Mouse (Mus musculus): ENCODE results near the gene Neurl4.

Gene Neurl4

DNA sequence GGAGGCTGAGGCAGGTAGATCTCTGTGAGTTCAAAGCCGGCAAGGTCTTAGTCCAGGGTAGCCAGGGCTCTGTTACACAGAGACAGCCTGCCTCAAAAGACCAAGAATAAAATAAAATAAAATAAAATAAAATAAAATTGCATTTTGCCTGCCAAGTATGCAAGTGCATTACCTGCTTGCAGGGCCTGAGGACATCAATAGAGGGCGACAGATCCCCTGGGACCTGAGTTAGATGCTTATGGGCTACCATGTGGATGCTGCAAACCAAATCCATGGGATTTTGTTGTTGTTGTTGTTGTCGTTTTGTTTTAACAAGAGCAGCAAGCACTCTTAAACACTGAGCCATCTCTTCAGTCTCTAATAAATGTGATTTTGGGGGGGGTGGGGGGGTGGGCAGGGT is 31.4 kb downstream of the Neurl4 start:
- no peak for DNase-seq (ENCODE audit: low read depth, low spot score)

DNA sequence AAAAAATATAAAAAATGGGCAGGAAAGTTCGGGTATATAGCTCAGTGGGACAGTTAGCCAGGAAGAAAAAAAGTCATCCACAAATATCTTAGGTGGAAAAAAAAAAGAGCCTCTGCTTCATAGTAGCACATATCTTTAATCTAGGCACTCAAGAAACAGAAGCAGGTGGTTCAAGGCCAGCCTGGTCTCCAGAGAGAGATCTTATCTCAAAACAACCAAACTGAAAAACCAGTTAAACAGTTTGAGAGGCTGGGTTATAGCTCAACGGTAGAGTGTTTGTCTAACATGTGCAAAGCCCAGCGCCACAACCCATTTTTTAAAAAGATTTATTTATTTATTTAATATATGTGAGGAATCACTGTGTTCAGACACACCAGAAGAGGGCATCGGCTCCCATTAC is 32.2 kb downstream of the Neurl4 start:
- no peak for DNase-seq (ENCODE audit: low read depth, low spot score)

DNA sequence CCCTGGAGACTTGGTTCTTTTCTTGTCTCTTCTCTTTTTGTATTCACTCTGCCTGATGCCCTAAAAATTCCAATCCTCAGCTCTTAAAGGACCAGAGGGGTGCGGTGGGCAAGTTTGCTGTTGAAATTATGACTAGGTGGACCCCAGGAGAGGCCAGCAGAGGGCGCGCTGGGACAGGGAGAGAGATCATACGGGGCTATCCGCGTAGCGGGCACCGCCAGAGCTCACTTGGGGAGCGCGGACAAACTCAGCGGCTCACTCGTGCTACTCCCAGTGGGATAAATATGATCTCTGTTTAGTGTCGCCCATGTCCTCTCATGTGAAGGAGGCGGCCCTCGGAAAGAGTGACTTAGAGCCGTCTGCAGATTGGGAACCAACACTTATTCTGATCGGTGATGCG is 33.3 kb downstream of the Neurl4 start:
- DNase-seq (ENCODE audit: low read depth, low spot score): peak; percentile 71

DNA sequence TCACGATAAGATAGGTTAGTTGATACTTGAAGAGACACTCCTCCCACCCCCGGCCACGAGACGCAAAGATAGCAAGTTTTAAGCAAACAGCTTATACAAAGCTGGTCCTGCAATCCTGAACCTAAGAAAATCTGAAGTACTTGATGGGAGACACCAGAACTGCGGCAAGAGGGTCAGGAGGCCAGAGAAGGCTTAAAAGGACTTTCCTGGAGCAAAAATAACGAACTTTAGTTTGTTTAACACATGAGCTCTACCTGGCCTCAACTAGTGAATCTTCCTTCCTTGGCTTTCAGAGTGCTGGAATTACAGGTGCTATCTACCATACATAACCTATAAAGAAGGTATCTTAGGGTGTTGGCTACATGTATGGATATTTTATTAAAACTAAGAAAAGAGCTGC is 33.8 kb downstream of the Neurl4 start:
- no peak for DNase-seq (ENCODE audit: low read depth, low spot score)

DNA sequence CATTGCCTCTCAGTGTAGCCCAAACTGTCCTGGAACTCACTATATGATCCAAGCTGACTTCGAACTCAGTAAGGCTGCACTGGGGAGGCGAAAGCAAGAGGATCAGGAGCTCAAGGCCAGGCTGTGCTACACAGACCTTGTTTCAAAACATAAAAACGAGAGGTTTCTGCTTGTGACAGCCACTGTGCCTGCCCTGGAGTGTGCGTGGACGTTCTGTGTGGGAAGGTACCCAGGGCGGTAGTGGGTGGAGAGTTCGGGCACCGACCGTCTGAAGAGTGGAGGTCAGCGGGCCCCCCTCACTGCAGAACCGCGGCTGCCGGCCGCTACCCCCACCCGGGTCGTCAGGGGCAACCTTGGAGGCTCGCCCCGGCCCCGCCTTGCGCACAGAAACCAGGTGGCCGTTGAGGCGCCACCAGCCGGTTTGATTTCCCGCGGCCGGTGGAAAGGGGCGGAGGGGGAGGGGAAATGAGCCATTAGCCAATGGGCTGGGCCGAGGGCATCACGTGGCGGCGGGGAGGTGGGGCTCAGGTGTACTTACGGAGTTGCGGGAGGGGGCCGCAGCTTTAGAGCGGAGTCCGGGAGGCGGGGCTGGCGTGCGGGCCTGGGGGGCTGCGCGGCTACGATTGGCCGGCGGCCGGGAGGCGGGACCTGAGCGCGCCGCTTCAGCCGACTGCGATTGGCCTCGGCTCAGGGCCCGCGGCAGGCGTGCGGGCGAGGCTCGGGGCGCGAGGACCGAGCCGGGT is 34.4 kb downstream of the Neurl4 start, which contains the start of gene Ybx2:
TSS of gene Ybx2 (plus strand) at position 660 of the 743 bp plus-strand sequence.
- DNase-seq (ENCODE audit: low read depth, low spot score): peak; percentile 77

DNA sequence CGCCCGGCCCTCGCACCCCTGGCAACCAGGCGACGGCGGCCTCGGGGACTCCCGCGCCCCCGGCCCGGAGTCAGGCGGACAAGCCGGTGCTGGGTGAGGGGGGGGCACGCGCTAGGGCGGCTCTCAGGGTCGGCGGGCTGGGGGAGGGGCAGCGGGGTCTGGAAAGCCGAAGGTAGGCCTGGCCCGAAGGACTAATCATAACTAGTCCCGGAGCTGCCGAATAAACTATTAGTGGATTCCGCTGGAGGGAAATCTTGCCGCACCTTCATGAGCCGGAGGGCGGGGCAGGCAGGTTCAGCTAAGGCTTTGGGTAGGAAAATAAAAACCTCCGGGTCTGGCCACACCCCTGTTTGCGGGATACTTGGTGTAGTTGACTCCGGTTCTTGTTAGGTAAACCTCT is 35.3 kb downstream of the Neurl4 start:
- DNase-seq (ENCODE audit: low read depth, low spot score): no peak

DNA sequence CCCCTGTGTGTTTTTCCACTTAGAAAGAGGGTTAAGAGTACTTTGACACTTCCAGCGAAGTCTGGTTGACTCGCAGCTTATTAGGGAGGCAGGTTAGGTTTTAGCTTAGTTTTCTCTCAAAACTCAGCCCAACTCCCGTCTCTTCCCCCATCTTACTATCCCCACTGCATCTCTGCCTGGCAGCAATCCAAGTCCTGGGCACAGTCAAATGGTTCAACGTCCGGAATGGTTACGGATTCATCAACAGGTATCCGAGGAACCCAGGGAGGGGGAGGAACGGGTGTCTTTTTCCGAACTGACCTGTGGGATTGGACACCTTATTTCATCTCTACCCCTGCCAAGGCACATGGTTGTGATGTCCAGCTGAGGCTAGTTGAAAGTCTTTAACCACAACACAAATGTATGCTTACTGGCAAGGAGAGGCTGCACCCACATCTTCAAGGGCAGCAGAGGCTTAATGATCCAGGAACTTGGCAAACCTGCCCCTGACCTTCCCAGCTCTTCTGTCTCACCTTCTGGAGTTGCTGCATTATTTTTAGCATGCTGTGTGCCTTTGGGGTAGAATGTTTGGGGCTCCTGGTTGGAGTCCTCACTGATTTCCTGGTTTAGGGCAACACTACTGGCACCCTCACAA is 36.0 kb downstream of the Neurl4 start:
- DNase-seq (ENCODE audit: low read depth, low spot score): no peak

DNA sequence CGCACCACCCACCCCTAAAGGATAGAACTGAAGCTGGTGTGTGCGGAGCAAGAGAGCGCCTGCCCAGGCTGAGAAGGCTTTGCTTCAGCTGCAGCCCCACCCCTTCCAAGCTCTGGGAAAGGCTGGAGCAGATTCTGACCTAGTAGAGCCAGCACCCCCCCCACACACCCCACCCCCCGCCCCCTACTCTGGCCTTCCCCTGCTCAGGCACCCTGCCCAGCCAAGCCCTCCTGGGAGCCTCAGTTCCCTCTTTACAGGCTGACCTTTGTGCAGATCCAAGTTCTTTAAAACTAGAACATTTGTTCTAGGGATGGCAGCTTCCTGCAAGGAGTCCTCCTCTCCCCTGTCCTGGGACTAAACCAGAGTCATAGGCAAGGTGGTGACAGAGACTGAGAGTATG is 36.5 kb downstream of the Neurl4 start:
- no peak for DNase-seq (ENCODE audit: low read depth, low spot score)

DNA sequence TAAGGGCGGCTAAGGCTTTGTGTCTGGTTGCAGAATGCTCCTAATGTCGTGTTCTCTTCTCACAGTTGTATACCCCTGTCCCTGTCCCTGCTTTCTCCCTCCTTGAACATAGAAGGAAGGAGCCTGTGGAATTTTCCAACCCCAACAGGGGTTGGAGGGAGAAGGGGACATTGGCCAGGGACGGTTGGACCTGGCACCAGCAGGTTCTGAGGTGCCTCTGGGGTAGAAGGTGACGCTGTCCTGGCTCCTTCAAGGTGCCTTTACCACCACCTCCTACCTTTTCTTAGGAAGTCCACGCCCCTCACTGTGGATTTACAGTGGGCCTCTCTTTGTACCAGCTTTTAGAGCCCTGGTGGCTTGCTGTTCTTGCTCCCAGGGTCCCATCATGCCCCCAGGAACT is 37.0 kb downstream of the Neurl4 start:
- DNase-seq (ENCODE audit: low read depth, low spot score): no peak

DNA sequence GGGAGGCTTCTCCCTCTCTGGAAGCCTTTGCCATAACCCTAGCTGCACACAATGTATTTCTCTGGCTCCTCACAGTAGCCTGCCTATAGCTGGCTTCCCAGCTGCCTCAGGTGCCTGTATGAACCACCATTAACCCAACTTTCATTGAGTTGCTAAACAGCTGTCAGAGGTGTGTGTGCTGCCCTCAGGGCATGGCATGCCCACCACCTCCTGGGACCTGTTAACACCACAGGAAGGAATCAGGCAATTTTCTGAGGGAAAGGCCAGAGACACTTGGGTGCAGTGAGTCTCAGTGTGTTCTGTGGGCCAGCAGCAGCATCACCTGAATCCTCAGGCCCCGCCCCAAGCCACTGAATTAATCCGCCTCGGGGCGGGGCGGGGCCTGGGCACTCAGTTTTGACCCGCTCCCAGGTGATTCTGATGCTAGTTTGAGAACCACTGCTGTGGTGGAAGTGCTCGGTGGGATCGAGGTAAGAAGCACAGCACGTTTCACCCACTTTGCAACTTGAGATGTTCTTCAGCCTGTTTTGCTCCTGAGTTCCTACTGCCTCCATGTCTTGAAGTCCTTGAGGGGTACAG is 37.6 kb downstream of the Neurl4 start:
- DNase-seq (ENCODE audit: low read depth, low spot score): no peak

DNA sequence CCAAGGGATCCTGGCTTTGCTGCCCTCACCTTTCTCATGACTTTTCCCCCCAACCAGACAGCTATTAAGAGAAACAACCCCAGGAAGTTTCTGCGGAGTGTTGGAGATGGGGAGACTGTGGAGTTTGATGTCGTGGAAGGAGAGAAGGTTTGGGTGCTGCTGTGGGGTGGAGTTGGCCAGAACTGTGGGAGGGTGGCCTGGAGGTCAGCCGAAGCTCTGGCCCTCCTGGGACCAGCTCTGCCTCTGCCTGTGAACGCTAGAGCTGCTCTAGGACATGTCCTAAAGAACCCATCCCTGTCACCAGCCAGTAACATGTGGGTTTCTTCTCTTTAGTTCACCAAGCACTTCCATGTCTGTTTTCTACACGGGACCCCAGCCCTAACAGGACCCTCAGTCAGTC is 38.3 kb downstream of the Neurl4 start:
- no peak for DNase-seq (ENCODE audit: low read depth, low spot score)

DNA sequence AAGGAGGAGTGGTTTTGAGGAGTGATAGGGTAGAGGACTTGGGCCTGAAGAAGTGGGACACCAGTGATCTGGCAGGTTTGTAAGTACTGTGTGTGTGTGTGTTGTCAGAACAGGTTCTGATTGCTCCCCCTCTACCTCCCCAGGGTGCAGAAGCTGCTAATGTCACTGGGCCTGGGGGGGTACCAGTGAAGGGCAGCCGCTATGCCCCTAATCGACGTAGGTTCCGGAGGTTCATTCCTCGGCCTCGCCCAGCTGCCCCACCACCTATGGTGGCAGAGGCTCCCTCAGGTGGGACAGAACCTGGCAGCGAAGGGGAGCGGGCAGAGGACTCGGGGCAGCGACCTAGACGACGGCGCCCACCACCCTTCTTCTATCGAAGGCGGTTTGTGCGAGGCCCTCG is 38.9 kb downstream of the Neurl4 start:
- DNase-seq (ENCODE audit: low read depth, low spot score): no peak

DNA sequence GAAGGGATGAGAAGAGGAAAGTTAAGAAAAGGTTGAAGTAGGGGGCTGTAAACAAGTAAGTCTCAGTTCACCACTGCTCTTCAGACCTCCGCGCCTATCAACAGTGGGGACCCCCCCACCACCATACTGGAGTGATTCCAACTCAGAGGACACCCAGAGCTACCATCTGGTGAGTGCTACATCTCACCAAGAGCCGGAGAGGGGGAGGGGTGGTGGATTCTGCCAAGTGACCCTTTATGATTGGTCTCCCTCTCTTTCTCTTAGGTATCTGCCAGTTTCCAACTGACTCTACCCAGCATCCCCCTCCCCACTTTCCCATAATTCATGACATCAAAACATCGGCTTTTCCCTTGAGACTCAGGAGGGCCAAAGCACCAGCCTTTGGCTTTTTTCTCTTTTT is 40.1 kb downstream of the Neurl4 start:
- no peak for DNase-seq (ENCODE audit: low read depth, low spot score)

DNA sequence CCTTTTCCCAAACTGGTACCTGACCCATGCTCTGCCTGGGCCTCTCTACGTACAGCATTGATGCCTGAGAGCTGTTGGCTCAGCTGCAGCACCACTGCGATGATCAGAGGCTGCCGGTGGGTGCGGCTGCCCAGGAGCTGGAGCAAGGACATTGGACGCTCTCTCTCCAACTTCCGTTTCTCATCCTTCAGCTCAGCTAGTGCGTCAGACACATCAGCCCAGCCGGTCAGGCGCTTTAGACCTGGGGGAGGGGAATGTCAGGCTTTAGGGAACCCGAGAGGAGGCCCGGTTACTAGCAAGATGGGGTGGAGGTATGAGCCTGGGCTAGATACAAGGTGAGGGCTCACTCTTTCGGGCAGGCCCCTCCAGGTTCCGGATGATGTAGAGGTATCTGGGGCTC is 44.3 kb downstream of the Neurl4 start:
- DNase-seq (ENCODE audit: low read depth, low spot score): no peak

DNA sequence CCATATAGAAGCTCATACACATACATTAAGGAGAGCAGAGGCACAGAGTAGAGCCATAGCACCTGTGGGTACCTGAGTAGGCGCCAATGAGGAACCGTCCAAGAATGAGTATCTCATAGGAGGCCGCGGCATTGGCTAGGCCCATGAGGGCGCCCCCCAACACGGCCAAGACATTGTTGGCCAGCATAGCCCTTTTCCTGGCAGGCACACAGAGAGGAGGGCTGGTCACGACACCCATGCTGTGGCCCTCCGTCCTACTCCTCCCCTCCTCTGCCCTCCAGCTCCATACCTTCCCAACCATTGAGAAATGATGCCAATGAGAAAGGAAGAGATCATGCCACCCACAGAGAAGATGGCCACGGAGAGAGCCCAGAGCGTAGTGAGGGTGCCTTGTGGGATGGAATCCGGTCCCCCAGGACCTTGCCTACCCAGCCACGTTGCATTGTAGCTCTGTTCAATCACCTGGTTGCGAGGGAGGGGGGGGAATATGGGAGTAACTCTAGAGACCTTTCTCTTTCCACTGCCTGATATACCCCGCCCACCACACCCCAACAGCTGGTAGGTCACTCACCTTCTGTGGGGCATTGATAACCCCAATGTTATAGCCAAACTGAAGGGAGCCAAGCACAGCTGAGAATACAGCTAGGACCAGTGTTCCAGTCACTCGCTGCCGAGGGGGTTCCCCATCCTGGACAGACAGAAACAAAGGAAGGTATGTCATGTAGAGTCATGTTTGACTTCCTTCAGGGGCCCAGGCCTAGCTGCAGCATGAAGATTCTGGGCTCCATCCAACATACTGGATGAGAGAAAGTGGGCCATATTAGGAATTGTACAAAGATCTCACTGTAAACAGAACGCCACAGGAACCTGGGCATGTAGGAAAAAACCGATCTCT is 45.4 kb downstream of the Neurl4 start:
- no peak for DNase-seq (ENCODE audit: low read depth, low spot score)

DNA sequence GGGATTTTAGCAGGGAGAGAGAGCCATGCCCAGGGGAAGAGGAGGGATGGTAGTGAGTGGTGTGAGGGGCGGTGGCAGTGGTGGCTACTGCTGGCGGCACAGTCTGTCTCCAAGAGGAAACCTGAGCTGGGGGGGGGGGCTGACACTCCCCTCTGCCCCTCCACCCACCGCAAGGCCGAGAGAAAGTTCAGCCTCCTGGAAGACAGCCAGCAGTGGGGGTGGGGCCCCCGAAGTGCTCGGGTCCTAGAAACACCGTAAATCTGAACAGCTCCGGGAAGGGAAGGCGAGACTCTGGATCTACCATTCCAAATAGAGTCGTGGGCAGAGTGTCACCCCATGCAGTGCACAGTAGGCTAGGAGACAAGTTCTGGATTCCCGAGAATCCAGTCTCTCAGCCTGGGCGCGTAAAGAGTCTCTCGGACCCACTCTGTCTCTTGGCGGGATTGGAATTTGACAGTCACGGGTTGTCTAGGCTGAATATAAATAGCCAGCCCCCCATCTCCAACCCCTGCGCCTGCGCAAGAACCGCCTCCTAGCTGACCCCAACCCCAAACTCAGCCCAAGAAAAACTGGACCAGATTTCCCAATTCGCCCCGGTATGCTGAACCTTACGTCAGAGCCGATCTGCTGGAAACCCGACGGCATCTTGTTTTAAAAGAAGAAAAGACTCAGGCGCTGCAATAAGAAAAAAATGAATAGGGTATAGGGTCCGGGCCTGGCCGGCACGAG is 46.6 kb downstream of the Neurl4 start:
- DNase-seq (ENCODE audit: low read depth, low spot score): no peak

DNA sequence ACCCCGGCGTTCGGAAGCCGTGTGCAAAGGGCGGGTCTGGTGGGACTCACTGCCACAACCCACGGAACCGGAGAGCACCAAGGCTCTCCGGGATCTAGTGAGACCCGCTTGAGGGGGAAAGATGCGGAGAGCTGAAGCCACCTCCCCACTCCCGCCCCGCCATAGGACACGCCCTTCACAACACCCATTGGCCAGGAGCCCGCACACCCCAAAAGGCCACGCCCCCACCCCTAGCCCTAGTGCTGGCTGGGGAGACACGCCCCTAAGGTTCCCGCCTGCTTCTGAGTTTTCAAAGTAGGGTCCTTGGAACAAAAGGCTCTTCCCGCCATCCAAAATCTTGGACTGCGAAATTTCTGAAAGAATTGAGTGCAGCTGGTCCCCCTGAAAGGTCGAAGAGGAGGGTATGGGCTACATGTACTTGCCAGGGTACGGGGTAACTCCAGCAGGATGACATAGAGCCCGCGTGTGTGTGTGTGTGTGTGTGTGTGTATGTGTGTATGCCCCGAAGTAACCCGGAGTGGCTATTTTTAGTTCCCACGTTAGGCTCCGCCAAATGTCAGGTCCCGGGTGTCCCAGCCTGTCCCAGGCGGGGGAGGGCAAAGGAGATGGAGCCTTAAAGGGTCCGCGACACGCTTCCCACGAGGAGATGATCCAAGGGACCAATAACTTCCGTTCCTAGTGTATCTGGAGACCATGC is 47.3 kb downstream of the Neurl4 start, which contains the start of gene Slc2a4:
TSS of gene Slc2a4 (minus strand) at position 123 of the 697 bp plus-strand sequence.
- DNase-seq (ENCODE audit: low read depth, low spot score): no peak

DNA sequence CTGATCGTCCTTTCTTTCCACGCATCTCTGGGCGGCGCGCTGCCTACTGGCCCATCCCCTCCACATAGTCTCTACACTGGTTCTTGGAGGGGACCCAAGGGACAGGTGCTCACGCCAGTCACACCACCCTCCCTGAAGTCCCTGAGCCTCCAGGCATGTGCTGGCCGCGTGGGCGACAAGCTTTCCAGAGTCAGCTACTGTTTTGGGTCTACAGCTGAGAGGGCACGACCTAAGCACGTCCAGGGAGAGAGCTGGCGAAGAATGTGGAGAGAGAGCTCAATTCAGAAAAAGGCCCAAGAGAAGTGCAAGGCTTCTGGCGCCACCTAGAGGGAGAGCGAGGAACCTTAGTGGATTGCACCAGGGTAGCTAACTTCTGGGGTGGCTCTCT is 47.9 kb downstream of the Neurl4 start:
- DNase-seq (ENCODE audit: low read depth, low spot score): peak; percentile 67

DNA sequence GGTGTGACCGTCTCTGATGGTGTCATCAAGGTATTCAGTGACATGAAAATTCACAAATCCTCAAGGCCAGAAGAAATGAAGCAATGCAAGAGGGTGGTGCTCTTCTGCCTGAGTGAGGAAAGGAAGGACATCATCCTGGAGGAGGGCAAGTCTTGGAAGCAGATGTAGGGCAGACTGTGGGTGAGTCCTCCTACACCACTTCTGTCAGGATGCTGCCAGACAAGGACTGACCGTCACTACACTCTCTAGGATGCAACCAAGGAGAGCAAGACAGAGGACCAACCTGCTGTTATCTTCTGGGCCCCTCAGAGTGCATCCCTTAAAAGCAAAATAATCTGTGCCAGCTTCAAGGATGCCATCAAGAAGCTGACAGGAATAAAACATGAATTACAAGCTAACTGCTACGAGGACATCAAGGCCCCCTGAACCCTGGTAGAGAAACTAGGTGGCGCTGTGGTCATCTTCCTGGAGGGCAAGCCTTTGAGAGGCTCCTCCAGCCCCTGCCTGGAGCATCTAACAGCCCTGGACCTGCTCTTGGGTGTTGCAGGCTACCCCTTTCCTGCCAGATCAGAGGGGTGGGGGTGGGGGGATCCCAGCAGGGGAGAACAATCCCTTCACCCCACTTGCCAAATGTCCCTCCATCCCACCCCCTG is 50.1 kb downstream of the Neurl4 start:
- no peak for DNase-seq (ENCODE audit: low read depth, low spot score)

DNA sequence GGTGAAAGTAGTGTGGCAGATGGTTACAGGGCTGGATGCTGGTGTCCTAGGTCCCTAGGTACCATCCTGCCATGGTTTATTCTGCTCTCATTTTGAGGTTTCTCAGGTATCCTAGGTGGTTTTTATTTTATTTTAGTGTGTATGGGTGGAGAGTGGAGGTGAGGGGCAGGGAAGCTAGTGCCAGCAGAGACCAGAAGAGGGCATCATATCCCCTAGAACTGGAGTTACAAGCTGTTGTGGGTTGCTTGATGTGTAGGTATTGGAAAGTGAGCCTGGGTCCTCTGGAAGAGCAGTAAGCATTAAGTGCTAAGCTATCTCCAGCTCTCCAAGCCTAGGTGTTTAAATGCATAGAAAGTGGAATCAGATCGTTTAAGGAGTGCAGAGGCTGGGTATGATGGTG is 51.4 kb downstream of the Neurl4 start:
- no peak for DNase-seq (ENCODE audit: low read depth, low spot score)
